Mouse (Mus musculus): ENCODE measurements around the gene Dhx15.
"Not testable (repeated sequence)": the region's sequence is repeated elsewhere in the genome, so short reads cannot be mapped to it uniquely, and the experiment has no call there.

Dhx15 gene

GRCm38 (mm10) chr5:52190371-52191179 is at the start of gene Dhx15:
Dhx15 (minus strand) TSS chr5:52190514.
- CTCF ChIA-PET, result no interaction called here

DNA sequence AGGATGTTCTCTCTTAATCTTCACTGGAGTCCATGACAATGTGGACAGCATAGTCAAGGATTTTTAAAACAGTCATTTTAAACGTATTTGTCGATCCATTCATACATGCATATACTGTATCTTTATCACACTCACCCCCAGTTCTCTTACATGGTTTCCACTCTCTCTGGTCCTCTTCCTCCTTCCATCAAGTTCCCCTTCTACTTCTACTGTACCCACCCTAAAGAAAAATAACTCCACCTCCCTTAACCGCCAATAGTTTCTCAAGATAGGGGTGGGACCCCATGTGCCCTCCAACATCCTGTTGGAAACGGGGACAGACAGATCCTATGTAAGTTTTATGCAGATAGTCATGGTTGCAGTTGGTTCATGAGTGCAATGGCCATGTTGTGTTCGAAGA is 48.6 kb upstream of the Dhx15 start:
- CTCF ChIA-PET, result no interaction called here

GRCm38 (mm10) chr5:52237956-52238735 is 47.8 kb upstream of the Dhx15 start:
- CTCF ChIA-PET, result no interaction called here

- CTCF ChIA-PET, result not testable (repeated sequence)
Measured at GRCm38 (mm10) chr5:52236585-52236984, 46.3 kb upstream of the Dhx15 start.

- CTCF ChIA-PET, result no interaction called here
Measured at GRCm38 (mm10) chr5:52234570-52234969, 44.3 kb upstream of the Dhx15 start.

GRCm38 (mm10) chr5:52233891-52234290 is 43.6 kb upstream of the Dhx15 start:
- CTCF ChIA-PET, result no interaction called here

DNA sequence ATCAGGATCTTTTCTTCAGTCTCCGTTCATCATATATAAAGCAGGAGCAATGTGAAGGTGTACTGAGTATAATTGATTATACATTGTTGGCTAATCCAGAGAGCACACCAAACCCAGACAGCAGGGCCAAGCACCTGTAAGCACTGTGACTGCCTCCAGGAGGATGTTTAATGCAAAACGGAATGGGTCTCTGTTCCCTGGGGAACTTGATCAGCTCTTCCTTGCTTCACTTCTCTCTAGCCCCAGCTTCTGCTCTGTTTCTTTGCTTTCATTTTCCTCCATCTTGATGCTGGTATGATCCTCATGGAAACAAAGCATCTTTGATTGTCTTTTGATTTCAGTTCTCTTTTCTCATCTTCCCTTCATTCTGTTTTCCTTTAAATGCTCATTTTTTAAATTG is 42.3 kb upstream of the Dhx15 start:
- CTCF ChIA-PET, result no interaction called here

DNA sequence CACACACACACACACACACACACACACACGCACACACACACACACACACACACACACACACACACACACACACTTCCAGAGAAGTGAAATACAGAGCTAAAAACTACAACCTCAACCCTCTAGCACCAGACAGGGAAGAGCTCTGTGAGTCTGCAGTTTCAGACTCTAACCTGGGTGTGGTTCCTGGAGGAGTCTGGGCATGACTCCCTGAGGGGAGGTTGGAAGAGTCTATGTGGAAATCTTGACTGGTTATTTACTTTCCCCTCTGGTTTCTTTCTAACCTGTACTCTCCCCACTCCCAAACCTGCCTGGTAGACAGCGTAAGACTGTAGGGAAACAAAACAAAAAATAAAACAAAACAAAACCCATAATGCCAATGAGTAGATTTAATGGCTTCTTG is 41.9 kb upstream of the Dhx15 start:
- CTCF ChIA-PET, result no interaction called here

DNA sequence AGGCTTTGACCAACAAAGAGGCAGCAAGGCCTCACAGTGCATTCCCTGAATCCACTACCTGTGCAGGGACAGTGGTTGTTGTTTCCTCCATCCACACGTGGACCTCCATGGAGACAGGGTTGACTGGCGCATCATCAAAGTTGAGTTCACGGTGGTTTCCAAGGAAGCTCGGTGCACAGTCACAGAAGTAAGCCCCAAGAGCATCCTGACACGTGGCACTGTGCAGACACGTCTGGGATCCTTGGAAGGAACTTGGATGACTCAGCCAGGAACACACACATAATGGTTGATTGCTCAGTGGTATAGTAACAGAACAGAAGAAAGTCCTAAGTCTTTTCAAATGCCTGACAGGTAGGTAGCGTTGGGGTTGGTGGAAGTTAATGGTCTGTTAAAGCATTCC is 40.2 kb upstream of the Dhx15 start:
- CTCF ChIA-PET, result no interaction called here

DNA sequence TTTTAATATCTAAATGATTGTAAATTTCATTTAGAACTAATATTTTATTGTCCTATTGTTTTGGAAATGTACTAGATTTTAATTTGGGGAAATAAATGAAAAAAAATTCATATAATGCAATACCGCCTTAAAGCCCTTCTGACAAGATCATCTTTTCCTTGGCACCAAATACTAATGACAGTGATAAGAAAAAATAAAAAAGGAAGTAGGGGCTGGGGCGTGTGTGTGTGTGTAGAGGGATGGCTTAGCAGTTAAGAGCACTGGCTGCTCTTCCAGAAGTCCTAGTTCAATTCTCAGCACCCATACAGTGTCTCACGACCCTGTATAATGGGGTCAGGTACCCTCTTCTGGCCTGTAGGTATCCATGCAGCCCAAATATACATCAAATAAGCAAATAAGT is 36.4 kb upstream of the Dhx15 start:
- CTCF ChIA-PET, result no interaction called here

GRCm38 (mm10) chr5:52221596-52221995 is 31.3 kb upstream of the Dhx15 start:
- CTCF ChIA-PET, result no interaction called here

DNA sequence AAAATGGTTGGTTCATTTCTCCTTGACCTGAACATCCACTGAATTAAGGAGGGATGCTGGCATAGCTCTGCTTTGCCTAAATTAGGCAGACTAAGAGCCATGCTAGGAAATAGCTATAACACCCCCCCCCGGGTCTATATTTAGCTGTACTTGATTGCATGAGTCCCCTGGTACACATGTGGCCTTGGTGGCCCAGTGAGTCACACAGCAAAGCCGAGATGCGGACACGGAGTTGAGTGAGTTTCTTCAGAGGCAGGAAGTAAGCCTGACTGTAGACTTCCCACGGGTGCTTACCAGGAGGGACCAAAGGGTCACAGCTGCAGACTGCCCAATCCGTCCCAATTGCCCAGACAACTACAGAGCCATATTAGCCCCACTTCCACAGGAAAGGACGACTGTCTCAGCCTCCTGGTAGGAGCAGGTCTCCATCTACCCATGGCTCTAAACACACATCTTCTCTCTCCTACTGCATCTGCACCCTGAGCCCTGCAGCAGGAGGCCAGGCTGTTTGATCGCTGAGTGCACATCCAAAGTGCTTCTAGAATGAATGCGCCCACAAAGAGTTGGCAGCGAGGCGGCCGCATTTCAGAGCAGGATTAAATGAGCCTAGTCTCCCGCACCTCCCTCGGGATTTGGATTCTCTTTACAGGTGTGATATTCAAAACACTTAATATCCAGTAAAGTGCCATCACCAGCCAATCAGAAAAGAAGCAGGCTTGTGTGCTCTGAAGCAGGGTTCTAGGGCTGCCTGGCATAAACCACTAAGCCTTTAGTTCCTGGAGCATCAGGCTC is 29.9 kb upstream of the Dhx15 start:
- CTCF ChIA-PET, result no interaction called here

DNA sequence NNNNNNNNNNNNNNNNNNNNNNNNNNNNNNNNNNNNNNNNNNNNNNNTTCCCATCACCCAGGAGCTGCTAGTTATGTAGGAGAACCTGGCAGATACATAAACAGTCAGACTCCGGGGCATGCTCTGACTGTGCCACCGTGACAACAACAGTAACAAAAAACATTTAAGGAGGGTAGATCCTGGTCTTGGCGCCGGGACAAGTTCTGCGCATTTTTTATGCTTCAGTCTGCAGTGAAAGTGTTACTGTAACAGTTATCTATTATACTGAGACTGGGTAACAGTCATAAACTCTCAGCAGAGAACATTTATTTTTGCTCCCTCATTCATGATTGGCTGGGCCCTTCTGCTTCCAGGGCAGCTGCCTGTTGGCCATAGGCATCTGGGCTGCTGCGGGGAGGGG is 27.9 kb upstream of the Dhx15 start:
- CTCF ChIA-PET, result no interaction called here

- CTCF ChIA-PET, result interaction anchor here (0.8 kb wide), 1 partner anchor 17 kb away, joined by 3 read pairs; no protein-coding TSS in a partner anchor
Measured at GRCm38 (mm10) chr5:52213143-52213900, 23.0 kb upstream of the Dhx15 start.

- CTCF ChIA-PET, result no interaction called here
Measured at GRCm38 (mm10) chr5:52191180-52191468, 810 bp upstream of the Dhx15 start.

DNA sequence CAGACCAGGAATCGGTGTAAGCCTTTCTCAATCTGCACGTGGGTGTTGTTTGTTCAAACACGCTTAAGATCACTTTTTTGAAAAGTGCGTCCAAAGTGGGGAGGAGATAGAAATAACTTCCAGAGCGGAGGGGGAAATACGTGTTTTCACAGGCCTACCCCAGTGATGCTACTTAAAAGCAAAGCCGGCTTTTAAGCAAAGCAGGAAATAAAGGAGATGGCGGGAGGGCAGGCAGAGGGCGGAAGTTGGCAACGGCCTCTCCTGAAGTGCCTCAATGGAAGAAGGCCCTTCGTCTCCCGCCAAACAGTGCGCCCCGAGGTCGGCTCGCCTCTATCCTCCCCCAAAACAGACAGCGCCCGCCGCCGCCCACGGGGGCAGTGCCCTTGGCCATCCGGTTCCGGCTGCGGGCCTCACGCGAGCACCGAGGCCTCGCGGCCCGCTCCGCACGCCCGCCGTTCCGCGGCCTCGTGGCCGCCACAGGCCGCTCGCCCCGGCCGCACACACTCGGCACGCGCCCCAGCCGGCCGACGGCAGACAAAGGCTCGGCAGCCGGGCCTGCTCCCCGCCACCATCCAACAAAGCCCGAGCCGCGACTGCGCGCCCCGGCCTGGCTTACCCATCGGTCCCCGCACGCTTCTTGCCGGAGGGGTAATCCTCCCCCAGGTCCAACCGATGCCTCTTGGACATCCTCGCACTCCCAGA is 499 bp downstream of the Dhx15 start:
- CTCF ChIA-PET, result no interaction called here

- CTCF ChIA-PET, result no interaction called here
Measured at GRCm38 (mm10) chr5:52188206-52188605, 2.1 kb downstream of the Dhx15 start.

DNA sequence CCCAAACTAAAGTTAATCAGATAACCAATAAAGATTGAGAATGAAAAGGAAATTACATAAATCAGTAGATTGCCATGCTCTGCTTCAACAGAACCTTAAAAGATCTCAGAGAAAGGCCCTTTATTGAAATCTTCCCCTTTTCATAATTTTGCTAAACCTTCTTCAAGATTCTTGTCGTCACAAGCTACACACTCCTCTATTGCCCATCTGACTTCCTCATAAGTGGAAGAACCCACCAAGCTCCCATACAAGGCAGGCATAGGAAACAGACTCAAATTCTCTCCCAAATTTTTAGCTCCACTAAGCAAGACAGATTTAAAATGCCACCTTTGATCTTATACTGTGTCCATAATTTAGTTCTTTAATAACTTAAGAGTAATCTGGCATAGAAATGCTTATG is 13.0 kb downstream of the Dhx15 start:
- CTCF ChIA-PET, result interaction anchor here (0.6 kb wide), 2 partner anchors 9 to 11 kb away, joined by 4 to 15 read pairs; no protein-coding TSS in a partner anchor

DNA sequence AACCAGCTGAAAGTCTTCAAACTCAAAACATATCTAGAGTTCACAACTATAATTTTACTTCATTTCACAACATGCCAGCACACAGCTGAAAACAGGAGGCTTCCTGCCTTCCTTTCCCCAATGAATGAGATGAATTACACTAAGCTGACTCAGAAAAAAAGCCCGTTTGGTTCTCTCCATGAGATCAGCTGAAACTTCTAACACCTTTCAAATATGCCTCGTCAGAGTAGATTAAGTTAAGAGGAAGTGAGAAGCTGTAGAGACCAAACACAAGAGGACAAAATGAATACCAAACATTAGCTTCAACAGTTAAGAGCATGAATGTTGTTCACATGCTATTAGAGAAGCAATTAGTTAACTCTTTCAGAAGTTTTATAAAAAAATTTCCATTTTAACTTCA is 21.8 kb downstream of the Dhx15 start:
- CTCF ChIA-PET, result interaction anchor here (0.6 kb wide), 1 partner anchor 9 kb away, joined by 15 read pairs; no protein-coding TSS in a partner anchor

DNA sequence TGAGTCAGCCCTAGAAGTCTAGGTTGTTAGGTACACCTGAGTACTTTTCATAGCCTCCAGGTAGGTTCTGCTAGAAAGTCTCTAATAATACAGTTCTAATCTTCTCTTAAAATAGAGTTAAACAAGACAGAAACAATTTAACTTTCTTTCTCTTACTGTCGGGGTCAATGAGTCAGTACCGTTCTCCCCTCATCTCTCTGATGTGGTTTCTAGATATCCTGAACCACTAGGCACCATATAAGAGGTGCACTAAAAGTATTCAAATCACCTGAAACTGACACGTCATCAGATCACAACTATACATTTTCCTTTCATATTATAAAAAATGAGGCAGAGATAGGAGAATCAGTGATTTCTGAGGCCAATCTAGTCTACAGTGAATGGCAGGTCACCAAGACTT is 41.2 kb downstream of the Dhx15 start:
- CTCF ChIA-PET, result no interaction called here

- CTCF ChIA-PET, result no interaction called here
Measured at GRCm38 (mm10) chr5:52147141-52147540, 43.2 kb downstream of the Dhx15 start.

Data from spleen, embryonic (tissue).